Mouse (Mus musculus) thymus, adult 2 months (tissue): ENCODE data around the gene Clic6. TPM values are rescaled to one million over a fixed set of nuclear protein-coding genes. Genes with fewer than 3 reads are reported as not detected.

Source experiments
- DNase-seq: peaks from one replicate; pipeline ENCODE4 v3.0.0; 2021
- H3K27ac ChIP-seq: fragments of 200-500 bp; 2 replicates; pipeline ENCODE4 v1.5.1; 2012; ENCODE audit warnings: low read length, control low read depth; ENCODE audit not compliant: control insufficient read depth, insufficient read depth
- H3K27me3 ChIP-seq: fragments of 200-500 bp; 2 replicates; pipeline ENCODE4 v1.6.1; 2012; ENCODE audit warnings: mild to moderate bottlenecking, low read length, moderate library complexity, mixed read lengths; ENCODE audit not compliant: control insufficient read depth, insufficient read depth
- H3K36me3 ChIP-seq: fragments of 200-500 bp; 2 replicates; pipeline ENCODE4 v1.6.1; 2012; ENCODE audit warnings: mild to moderate bottlenecking, low read length, moderate library complexity; ENCODE audit not compliant: control insufficient read depth, insufficient read depth
- H3K4me1 ChIP-seq: fragments of 200-500 bp; replicated peaks from 2 replicates; pipeline ENCODE4 v1.6.1; 2012; ENCODE audit warnings: low read length; ENCODE audit not compliant: control insufficient read depth, insufficient read depth
- H3K4me3 ChIP-seq: fragments of 200-500 bp; 2 replicates; pipeline ENCODE4 v1.5.1; 2012; ENCODE audit warnings: mild to moderate bottlenecking, low read length, control low read depth, moderate library complexity; ENCODE audit not compliant: control insufficient read depth, insufficient read depth
- CTCF ChIP-seq: fragments of 200-500 bp; IDR thresholded peaks from 2 replicates; pipeline ENCODE4 v1.5.1; 2012; ENCODE audit warnings: mild to moderate bottlenecking, control low read depth, low read length, moderate library complexity, borderline replicate concordance; ENCODE audit not compliant: control insufficient read depth, poor library complexity, insufficient read depth; ENCODE audit errors: extremely low read depth
- POLR2A ChIP-seq: fragments of 200-500 bp; IDR thresholded peaks from 2 replicates; pipeline ENCODE4 v1.6.1; 2012; ENCODE audit warnings: mild to moderate bottlenecking, low read length, control low read depth, moderate library complexity; ENCODE audit not compliant: control insufficient read depth, poor library complexity, insufficient read depth; ENCODE audit errors: extremely low read depth
- WGBS: fragments of 180-500 bp; shearing (Covaris S2); methylation state at CpG from one replicate; pipeline ENCODE4 v1.1.7; 2018; 5-methylcytosine and 5-hydroxymethylcytosine counted together
- polyA plus RNA-seq: library from polyadenylated mRNA; depleted of rRNA; stranded (reverse); fragments of >200 nt; gene quantifications from 2 replicates; pipeline ENCODE4 v1.2.3, GENCODE M21; 2012

Gene Clic6
- polyA plus RNA-seq, 1 experiment: 0.22 TPM

DNA sequence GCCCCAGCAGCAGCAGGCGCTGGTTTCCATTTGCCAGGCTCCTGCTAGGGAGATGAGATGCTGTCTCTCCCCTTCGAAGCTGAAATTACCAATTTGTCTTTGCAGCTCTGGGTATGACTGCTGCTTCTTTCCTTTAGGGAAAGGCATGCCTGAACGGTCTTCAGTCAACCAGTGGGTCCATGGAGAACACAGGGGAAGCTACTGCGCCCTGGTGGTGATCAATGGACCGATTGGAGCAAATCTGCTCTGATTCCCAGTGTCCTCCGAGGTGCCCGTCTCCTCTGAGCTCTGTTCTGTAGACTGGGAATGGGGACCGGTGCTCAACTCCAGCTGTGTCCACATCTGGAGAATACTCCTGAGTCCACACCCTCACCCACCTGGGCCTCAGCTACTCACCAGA is 30.0 kb upstream of the Clic6 start:
- no peaks in the 10 kb centered on the region for H3K4me1 ChIP-seq
- DNase-seq: no peak
- H3K27ac ChIP-seq: no peak overlapping the region
- H3K27me3 ChIP-seq: no peaks in the 10 kb centered on the region
- H3K4me3 ChIP-seq: no peak overlapping the region
- no peaks in the 10 kb centered on the region for H3K36me3 ChIP-seq
- TF ChIP-seq CTCF (no peak), POLR2A (no peak)
- 90% methylated on average over 8 of the region's 8 CpGs for WGBS

DNA sequence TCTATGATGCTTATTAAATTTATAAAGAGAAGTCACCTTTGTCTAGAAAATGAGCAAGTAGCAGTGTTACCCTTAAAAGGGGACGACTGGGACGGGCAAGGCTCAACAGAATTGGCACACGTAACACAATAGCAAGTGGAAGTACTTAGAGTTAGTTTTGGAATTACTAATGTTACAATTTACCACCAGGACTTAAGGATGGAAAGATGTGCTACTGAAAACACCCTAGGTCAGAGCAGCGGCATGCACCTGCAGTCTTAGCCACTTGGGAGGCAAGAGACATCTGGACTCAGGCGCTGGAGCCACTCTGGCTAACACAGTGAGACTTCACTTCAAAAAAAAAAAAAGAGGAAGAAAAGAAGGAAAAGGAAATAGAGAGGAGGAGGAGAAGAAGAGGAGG is 29.6 kb upstream of the Clic6 start:
- Histone ChIP-seq H3K36me3 (no peaks in the 10 kb centered on the region), H3K4me1 (peaks cover 3% of the 10 kb centered on the region), H3K27me3 (no peaks in the 10 kb centered on the region), H3K4me3 (no peak overlapping the region), H3K27ac (no peak overlapping the region)
- DNase-seq: no peak
- TF ChIP-seq CTCF (no peak), POLR2A (no peak)
- 91% methylated on average over 5 of the region's 5 CpGs for WGBS

DNA sequence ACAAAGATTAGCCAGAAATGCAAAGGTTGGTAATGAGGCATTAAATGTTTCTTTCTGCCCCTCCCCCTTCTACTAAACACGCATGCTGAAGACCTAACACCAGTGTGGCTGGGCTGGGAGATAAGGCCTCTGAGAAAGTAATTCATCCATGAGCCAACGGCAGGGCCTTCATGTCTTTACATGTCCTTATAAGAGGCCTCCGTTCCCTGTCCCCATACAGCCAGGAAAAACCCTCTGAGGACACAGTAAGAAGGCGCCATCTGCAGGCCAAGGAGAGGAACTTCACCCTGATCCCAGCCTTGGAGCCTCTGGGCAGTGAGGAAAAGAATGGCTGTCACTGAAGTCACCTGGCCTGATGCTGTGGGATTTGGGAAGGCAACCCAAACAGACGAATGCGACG is 27.9 kb upstream of the Clic6 start:
- 52% methylated on average over 7 of the region's 7 CpGs for WGBS
- peak; percentile 38 for DNase-seq

DNA sequence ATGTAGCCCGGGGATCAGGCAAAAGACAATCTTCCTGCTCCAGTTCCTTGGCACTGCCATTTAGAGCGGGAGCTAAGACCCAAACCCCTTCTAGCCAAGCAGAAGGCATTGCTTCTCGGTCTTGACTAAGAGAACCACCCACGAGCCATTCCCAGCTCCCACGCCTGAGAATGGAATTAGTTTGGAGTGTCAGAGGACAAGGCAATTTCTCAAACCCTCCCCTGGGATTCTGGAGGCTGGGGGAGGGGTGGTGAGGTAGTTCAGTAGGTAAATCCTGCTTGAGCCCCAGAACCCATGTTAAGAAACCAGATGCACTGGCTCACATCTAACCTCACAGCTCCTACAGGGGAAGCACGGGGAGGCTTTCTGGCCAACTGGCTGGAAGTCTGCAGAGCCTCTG is 24.1 kb upstream of the Clic6 start:
- Histone ChIP-seq H3K36me3 (no peaks in the 10 kb centered on the region), H3K4me1 (peaks cover 12% of the 10 kb centered on the region), H3K4me3 (no peak overlapping the region), H3K27ac (no peak overlapping the region), H3K27me3 (no peaks in the 10 kb centered on the region; the same call in 1 of the 2 replicates)
- TF ChIP-seq CTCF (no peak), POLR2A (no peak)
- WGBS: 86% methylated on average over 6 of the region's 6 CpGs
- DNase-seq: no peak

More for the DNA sequence above, 27.9 kb upstream of the Clic6 start:
- Histone ChIP-seq H3K36me3 (no peaks in the 10 kb centered on the region), H3K27ac (no peak overlapping the region), H3K4me1 (peaks cover 4% of the 10 kb centered on the region), H3K4me3 (no peak overlapping the region), H3K27me3 (no peaks in the 10 kb centered on the region)
- no peak for TF ChIP-seq POLR2A
- TF ChIP-seq CTCF: peak; percentile 61; the same call in 1 of the 2 replicates

DNA sequence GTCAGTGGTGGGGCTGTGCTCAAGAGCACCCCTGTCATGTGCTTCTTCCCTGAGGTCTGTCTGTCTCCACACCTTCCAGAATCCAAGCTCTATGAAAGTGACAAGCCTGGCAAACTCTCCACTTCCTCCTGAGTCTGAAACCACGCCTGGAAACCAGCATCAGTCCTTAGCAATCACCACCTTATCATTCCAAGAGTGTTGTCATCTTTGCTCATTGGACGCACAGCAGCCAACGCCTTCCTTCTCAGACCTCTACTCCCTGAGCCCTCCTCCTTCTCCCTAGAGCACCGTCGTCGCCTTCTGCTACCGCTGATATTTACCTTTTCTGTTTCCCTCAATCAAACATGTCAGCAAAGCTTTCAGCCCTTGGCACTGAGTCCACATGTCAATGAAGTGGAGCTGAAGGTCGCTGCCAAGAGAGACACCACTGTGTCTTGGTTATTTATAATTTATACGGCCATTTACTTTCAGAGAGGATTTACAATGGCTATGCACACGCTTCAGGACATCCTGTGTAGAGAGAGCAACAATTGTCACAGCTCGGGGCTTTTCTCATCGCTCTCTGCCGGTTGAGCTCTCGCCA is 21.1 kb upstream of the Clic6 start:
- no peak for TF ChIP-seq POLR2A
- TF ChIP-seq CTCF: no peak
- no peak overlapping the region for H3K27ac ChIP-seq
- WGBS: 77% methylated on average over 14 of the region's 14 CpGs
- peaks cover 12% of the 10 kb centered on the region for H3K4me1 ChIP-seq
- H3K36me3 ChIP-seq: no peaks in the 10 kb centered on the region
- H3K27me3 ChIP-seq: no peaks in the 10 kb centered on the region; the same call in 1 of the 2 replicates
- no peak for DNase-seq
- H3K4me3 ChIP-seq: no peak overlapping the region

DNA sequence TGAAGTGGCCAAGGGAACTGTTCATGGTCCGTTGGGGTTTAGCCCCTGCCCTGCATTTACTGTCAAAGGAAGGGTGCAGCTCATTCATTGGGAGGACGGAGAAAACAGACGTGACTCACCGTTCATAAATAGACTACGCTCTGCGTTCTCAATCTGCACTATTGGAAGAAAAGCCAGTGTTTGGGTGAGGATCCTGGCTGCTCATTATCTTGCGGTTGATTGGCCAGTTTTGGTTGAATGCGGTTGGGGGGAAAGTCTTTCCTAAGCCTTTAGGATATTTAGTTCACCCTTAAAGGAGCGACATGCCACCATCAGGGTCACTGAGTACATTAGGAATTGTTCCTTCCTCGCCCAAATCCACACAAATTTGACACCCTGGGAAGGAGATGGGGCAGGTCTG is 20.3 kb upstream of the Clic6 start:
- Histone ChIP-seq H3K27ac (no peak overlapping the region), H3K4me1 (peaks cover 12% of the 10 kb centered on the region), H3K4me3 (peak overlapping the region; percentile 69), H3K36me3 (no peaks in the 10 kb centered on the region), H3K27me3 (no peaks in the 10 kb centered on the region; the same call in 1 of the 2 replicates)
- TF ChIP-seq POLR2A: no peak
- TF ChIP-seq CTCF: no peak
- 35% methylated on average over 10 of the region's 10 CpGs for WGBS
- no peak for DNase-seq
